ENCODE assay signal across 8 mouse cellular contexts in genomic region chr7:3646188-3646587, GRCm38 (mm10). TPM values are rescaled to one million over a fixed set of nuclear protein-coding genes. Genes with fewer than 3 reads are reported as not detected.
DNase-seq lines count a peak whose midpoint lies in the region; ATAC-seq and TF ChIP-seq lines count a peak whose summit lies in the region.

No protein-coding gene starts in this region.

- H3K4me1 ChIP-seq in kidney, postnatal 0 days (replicated peaks; ENCODE audit: insufficient read depth, low read length): peaks cover 26% of the 10 kb centered on the region
- peaks cover 28% of the 10 kb centered on the region for H3K4me1 ChIP-seq in bone marrow macrophage, adult 2 months (ENCODE audit: control insufficient read depth, insufficient read depth, low read length)
- H3K4me1 ChIP-seq in hindbrain, embryonic 14.5 days (replicated peaks; ENCODE audit: control insufficient read depth, insufficient read depth, low read length): peaks cover 35% of the 10 kb centered on the region
- peaks cover 40% of the 10 kb centered on the region for H3K4me1 ChIP-seq in midbrain, embryonic 15.5 days

- H3K4me2 ChIP-seq in kidney, postnatal 0 days (ENCODE audit: low read length): peak overlapping the region; percentile 71
- H3K4me2 ChIP-seq in hindbrain, embryonic 14.5 days (replicated peaks): peak overlapping the region; percentile 75
- peak overlapping the region; percentile 70 for H3K4me2 ChIP-seq in midbrain, embryonic 15.5 days

- ATAC-seq in kidney, postnatal 0 days (replicated peaks; ENCODE audit: low FRiP score, low read depth): no peak
- ATAC-seq in hindbrain, embryonic 14.5 days (ENCODE audit: low FRiP score): no peak
- ATAC-seq in midbrain, embryonic 15.5 days (replicated peaks): no peak
- ATAC-seq in erythroid progenitor cell, adult 5-6 weeks (replicated peaks; ENCODE audit: low FRiP score, poor library complexity, severe bottlenecking): no peak

- H3K27me3 ChIP-seq in kidney, postnatal 0 days (ENCODE audit: insufficient read depth, low read length): no peaks in the 10 kb centered on the region
- no peaks in the 10 kb centered on the region for H3K27me3 ChIP-seq in hindbrain, embryonic 14.5 days (ENCODE audit: control insufficient read depth, insufficient read depth, low read length)
- H3K27me3 ChIP-seq in midbrain, embryonic 15.5 days (replicated peaks): no peaks in the 10 kb centered on the region

- peaks cover 9% of the 10 kb centered on the region for H3K36me3 ChIP-seq in kidney, postnatal 0 days (ENCODE audit: insufficient read depth, low read length)
- H3K36me3 ChIP-seq in hindbrain, embryonic 14.5 days (replicated peaks; ENCODE audit: control insufficient read depth, insufficient read depth): peaks cover 19% of the 10 kb centered on the region
- peaks cover 9% of the 10 kb centered on the region; the same call in 1 of the 2 replicates for H3K36me3 ChIP-seq in midbrain, embryonic 15.5 days (replicated peaks)

- no peaks in the 10 kb centered on the region for H3K9me3 ChIP-seq in kidney, postnatal 0 days (replicated peaks; ENCODE audit: low read length)
- no peaks in the 10 kb centered on the region for H3K9me3 ChIP-seq in hindbrain, embryonic 14.5 days (ENCODE audit: control insufficient read depth, low read length)
- no peaks in the 10 kb centered on the region for H3K9me3 ChIP-seq in midbrain, embryonic 15.5 days

- TF ChIP-seq CTCF in kidney, postnatal 0 days (IDR thresholded peaks at IDR 0.05; ENCODE audit: low read depth): no peak
- no peak for TF ChIP-seq CTCF in bone marrow macrophage, adult 2 months (IDR thresholded peaks at IDR 0.05; ENCODE audit: low read depth, low read length)

- peak overlapping the region; percentile 85 for H3K4me3 ChIP-seq in kidney, postnatal 0 days (replicated peaks; ENCODE audit: low read depth, low read length)
- peak overlapping the region; percentile 80 for H3K4me3 ChIP-seq in bone marrow macrophage, adult 2 months (ENCODE audit: insufficient read depth, low read length)
- peak overlapping the region; percentile 85 for H3K4me3 ChIP-seq in hindbrain, embryonic 14.5 days (replicated peaks; ENCODE audit: low read length)
- peak overlapping the region; percentile 92 for H3K4me3 ChIP-seq in midbrain, embryonic 15.5 days

- DNase-seq in kidney, postnatal 0 days (ENCODE audit: low spot score): peak; percentile 11
- DNase-seq in kidney, adult 8-10 months: no peak
- no peak for DNase-seq in hindbrain, embryonic 14.5 days (ENCODE audit: low spot score)
- no peak for DNase-seq in right cerebral cortex, postnatal 4 days
- DNase-seq in layer of hippocampus, adult 9-10 months (ENCODE audit: low spot score): no peak

- WGBS in kidney, postnatal 0 days: 12% methylated on average over 9 of the region's 9 CpGs
- 23% methylated on average over 9 of the region's 9 CpGs for WGBS in hindbrain, embryonic 14.5 days
- 21% methylated on average over 9 of the region's 9 CpGs for WGBS in midbrain, embryonic 15.5 days

- 0 out of 2 replicates have a peak overlapping the region, but pooled peaks have one; percentile 3 for H3K27ac ChIP-seq in kidney, postnatal 0 days
- peak overlapping the region; percentile 97; the same call in 1 of the 2 replicates for H3K27ac ChIP-seq in bone marrow macrophage, adult 2 months (ENCODE audit: insufficient read depth, low read depth, low read length)
- H3K27ac ChIP-seq in hindbrain, embryonic 14.5 days: peak overlapping the region; percentile 93
- peak overlapping the region; percentile 96 for H3K27ac ChIP-seq in midbrain, embryonic 15.5 days

- H3K9ac ChIP-seq in kidney, postnatal 0 days (ENCODE audit: low read depth, low read length): peak overlapping the region; percentile 98
- H3K9ac ChIP-seq in hindbrain, embryonic 14.5 days: peak overlapping the region; percentile 93
- peak overlapping the region; percentile 96 for H3K9ac ChIP-seq in midbrain, embryonic 15.5 days

- TF ChIP-seq POLR2A in bone marrow macrophage, adult 2 months (IDR thresholded peaks at IDR 0.05; ENCODE audit: borderline replicate concordance, low read depth, low read length): no peak

RNA-seq across cellular contexts. Expression of gene Cnot3, which starts 1.1 kb away (rescaled TPM):
- 39.0 and 41.7 TPM in 2 replicates for polyA plus RNA-seq in kidney, postnatal 0 days (2015; fragmentation: Nextera tagmentation; extraction: Ambion mirVana)
- 66.9 and 69.0 TPM in 2 replicates for polyA plus RNA-seq in bone marrow macrophage, adult 2 months (2012; ENCODE audit: insufficient read depth, insufficient read length, missing spikeins)
- polyA plus RNA-seq in hindbrain, embryonic 14.5 days (2014; fragmentation: Nextera tagmentation; extraction: Ambion mirVana): 34.4 and 39.2 TPM in 2 replicates
- 47.6 and 48.4 TPM in 2 replicates for polyA plus RNA-seq in midbrain, embryonic 15.5 days (2015; fragmentation: Nextera tagmentation; extraction: Ambion mirVana)
- 109 and 150 TPM in 2 replicates for total RNA-seq in erythroid progenitor cell, adult 5-6 weeks (2015; ENCODE audit: low replicate concordance)
- total RNA-seq in erythroid progenitor cell, adult 5-6 weeks (2017; ENCODE audit: low replicate concordance): 47.9 and 91.2 TPM in 2 replicates

RNA-seq across cellular contexts. Expression of gene Prpf31, which starts 16.4 kb away (rescaled TPM):
- polyA plus RNA-seq in kidney, postnatal 0 days (2015; fragmentation: Nextera tagmentation; extraction: Ambion mirVana): 66.3 and 74.6 TPM in 2 replicates
- polyA plus RNA-seq in bone marrow macrophage, adult 2 months (2012; ENCODE audit: insufficient read depth, insufficient read length, missing spikeins): 37.6 and 46.3 TPM in 2 replicates
- polyA plus RNA-seq in hindbrain, embryonic 14.5 days (2014; fragmentation: Nextera tagmentation; extraction: Ambion mirVana): 79.5 and 80.8 TPM in 2 replicates
- polyA plus RNA-seq in midbrain, embryonic 15.5 days (2015; fragmentation: Nextera tagmentation; extraction: Ambion mirVana): 93.2 and 96.7 TPM in 2 replicates
- total RNA-seq in erythroid progenitor cell, adult 5-6 weeks (2015; ENCODE audit: low replicate concordance): 14.3 and 23.4 TPM in 2 replicates
- 13.5 and 19.8 TPM in 2 replicates for total RNA-seq in erythroid progenitor cell, adult 5-6 weeks (2017; ENCODE audit: low replicate concordance)

RNA-seq across cellular contexts. Expression of gene Tfpt, which starts 16.5 kb away (rescaled TPM):
- 17.0 and 19.3 TPM in 2 replicates for polyA plus RNA-seq in kidney, postnatal 0 days (2015; fragmentation: Nextera tagmentation; extraction: Ambion mirVana)
- polyA plus RNA-seq in bone marrow macrophage, adult 2 months (2012; ENCODE audit: insufficient read depth, insufficient read length, missing spikeins): 22.6 and 24.4 TPM in 2 replicates
- polyA plus RNA-seq in hindbrain, embryonic 14.5 days (2014; fragmentation: Nextera tagmentation; extraction: Ambion mirVana): 27.0 and 31.7 TPM in 2 replicates
- polyA plus RNA-seq in midbrain, embryonic 15.5 days (2015; fragmentation: Nextera tagmentation; extraction: Ambion mirVana): 38.2 and 40.7 TPM in 2 replicates
- total RNA-seq in erythroid progenitor cell, adult 5-6 weeks (2015; ENCODE audit: low replicate concordance): 9.4 and 17.2 TPM in 2 replicates
- total RNA-seq in erythroid progenitor cell, adult 5-6 weeks (2017; ENCODE audit: low replicate concordance): 10.0 and 10.8 TPM in 2 replicates

RNA-seq across cellular contexts. Expression of gene Leng1, which starts 19.5 kb away (rescaled TPM):
- polyA plus RNA-seq in kidney, postnatal 0 days (2015; fragmentation: Nextera tagmentation; extraction: Ambion mirVana): 17.5 and 18.5 TPM in 2 replicates
- polyA plus RNA-seq in bone marrow macrophage, adult 2 months (2012; ENCODE audit: insufficient read depth, insufficient read length, missing spikeins): 8.5 and 9.1 TPM in 2 replicates
- polyA plus RNA-seq in hindbrain, embryonic 14.5 days (2014; fragmentation: Nextera tagmentation; extraction: Ambion mirVana): 10.5 and 11.7 TPM in 2 replicates
- 13.7 and 15.6 TPM in 2 replicates for polyA plus RNA-seq in midbrain, embryonic 15.5 days (2015; fragmentation: Nextera tagmentation; extraction: Ambion mirVana)
- 2.5 and 8.8 TPM in 2 replicates for total RNA-seq in erythroid progenitor cell, adult 5-6 weeks (2015; ENCODE audit: low replicate concordance)
- total RNA-seq in erythroid progenitor cell, adult 5-6 weeks (2017; ENCODE audit: low replicate concordance): 2.7 and 3.0 TPM in 2 replicates

RNA-seq across cellular contexts. Expression of gene Ndufa3, which starts 29.0 kb away (rescaled TPM):
- 637 and 674 TPM in 2 replicates for polyA plus RNA-seq in kidney, postnatal 0 days (2015; fragmentation: Nextera tagmentation; extraction: Ambion mirVana)
- 294 and 360 TPM in 2 replicates for polyA plus RNA-seq in bone marrow macrophage, adult 2 months (2012; ENCODE audit: insufficient read depth, insufficient read length, missing spikeins)
- polyA plus RNA-seq in hindbrain, embryonic 14.5 days (2014; fragmentation: Nextera tagmentation; extraction: Ambion mirVana): 503 and 642 TPM in 2 replicates
- polyA plus RNA-seq in midbrain, embryonic 15.5 days (2015; fragmentation: Nextera tagmentation; extraction: Ambion mirVana): 458 and 526 TPM in 2 replicates
- total RNA-seq in erythroid progenitor cell, adult 5-6 weeks (2015; ENCODE audit: low replicate concordance): 127 and 193 TPM in 2 replicates
- total RNA-seq in erythroid progenitor cell, adult 5-6 weeks (2017; ENCODE audit: low replicate concordance): 80.0 and 93.3 TPM in 2 replicates

Comparison
In these comparisons a context has a peak if more than half of its experiments do, and no peak if none do; other contexts are left out.
1. H3K27ac ChIP-seq: peak in every context shown above with its lines; median percentile 97 in bone marrow macrophage, adult 2 months; 96 in midbrain, embryonic 15.5 days; 93 in hindbrain, embryonic 14.5 days; 3 in kidney, postnatal 0 days.